Mouse (Mus musculus) lung, embryonic 14.5 days (tissue): ENCODE measurements around the gene Rassf7. TPM values are rescaled to one million over a fixed set of nuclear protein-coding genes. Genes with fewer than 3 reads are reported as not detected.
A peak's percentile ranks its signal among the peaks of the same experiment; 100 is the strongest.

ENCODE experiments used
- ATAC-seq: fragments of 200-750 bp; cut with Nextera tagmentation; 2 replicates; pipeline ENCODE4 v1.8.0; 2017; ENCODE audit warnings: mild to moderate bottlenecking, moderate TSS enrichment, moderate library complexity; ENCODE audit not compliant: insufficient read depth
- DNase-seq: peaks from one replicate; pipeline ENCODE4 v3.0.0-alpha.2; 2015
- H3K27ac ChIP-seq: fragments of 300-500 bp; sonication (generic); 2 replicates; pipeline ENCODE4 v1.5.1; 2014; ENCODE audit warnings: low read depth, mild to moderate bottlenecking, moderate library complexity
- H3K27me3 ChIP-seq: fragments of 300-500 bp; sonication (generic); 2 replicates; pipeline ENCODE4 v1.6.1; 2014; ENCODE audit warnings: low read length, control low read depth; ENCODE audit not compliant: insufficient read depth
- H3K36me3 ChIP-seq: fragments of 300-500 bp; sonication (generic); 2 replicates; pipeline ENCODE4 v1.6.1; 2014; ENCODE audit warnings: control low read depth; ENCODE audit not compliant: insufficient read depth
- H3K4me1 ChIP-seq: fragments of 300-500 bp; sonication (generic); 2 replicates; pipeline ENCODE4 v1.6.1; 2014; ENCODE audit warnings: antibody characterized with exemption, control low read depth; ENCODE audit not compliant: insufficient read depth
- H3K4me2 ChIP-seq: fragments of 300-500 bp; sonication (generic); 2 replicates; pipeline ENCODE4 v1.6.1; 2014; ENCODE audit warnings: mild to moderate bottlenecking
- H3K4me3 ChIP-seq: fragments of 300-500 bp; sonication (generic); 2 replicates; pipeline ENCODE4 v1.5.1; 2014; ENCODE audit warnings: low read depth, low read length
- H3K9ac ChIP-seq: fragments of 300-500 bp; sonication (generic); 2 replicates; pipeline ENCODE4 v1.6.1; 2014
- H3K9me3 ChIP-seq: fragments of 300-500 bp; sonication (generic); 2 replicates; pipeline ENCODE4 v1.6.1; 2016; ENCODE audit warnings: low read depth, low read length, control low read depth
- CTCF ChIP-seq: IDR thresholded peaks from 2 replicates; pipeline ENCODE4 v1.5.1; 2016; ENCODE audit warnings: antibody characterized with exemption, low read depth
- WGBS: fragments of 180-500 bp; shearing (Covaris S2); extraction: QIAGEN DNeasy Blood & Tissue Kit; methylation state at CpG from one replicate; pipeline ENCODE4 v1.1.7; 2014; 5-methylcytosine and 5-hydroxymethylcytosine counted together
- polyA plus RNA-seq: library from polyadenylated mRNA; unstranded; fragments of >200 nt; fragmentation: Nextera tagmentation; extraction: Ambion mirVana; gene quantifications from 2 replicates; pipeline ENCODE4 v1.2.1, GENCODE M21; 2014

The Rassf7 gene
- polyA plus RNA-seq, 1 experiment from 2014 or later, result 38.9 TPM

- peaks cover 10% of the 10 kb centered on the region for H3K4me1 ChIP-seq
- no peak overlapping the region for H3K27ac ChIP-seq
- H3K27me3 ChIP-seq, result no peaks in the 10 kb centered on the region
- peak overlapping the region; percentile 94 for H3K4me3 ChIP-seq
- H3K9ac ChIP-seq, result no peak overlapping the region
- H3K36me3 ChIP-seq, result peaks cover 34% of the 10 kb centered on the region
- no peak for TF ChIP-seq CTCF
- H3K4me2 ChIP-seq, result peak overlapping the region; percentile 99
- whole genome bisulfite sequencing, result 90% methylated on average over 24 of the region's 24 CpGs
- DNase-seq (no peak), ATAC-seq (no peak)
- H3K9me3 ChIP-seq, result no peaks in the 10 kb centered on the region
Measured at GRCm38 (mm10) chr7:141191796-141192685, 23.6 kb upstream of the Rassf7 start.

- Histone ChIP-seq H3K4me1 (peaks cover 10% of the 10 kb centered on the region), H3K27ac (no peak overlapping the region; the same call in 1 of the 2 replicates), H3K27me3 (no peaks in the 10 kb centered on the region), H3K9me3 (no peaks in the 10 kb centered on the region), H3K4me3 (peak overlapping the region; percentile 94), H3K36me3 (peaks cover 34% of the 10 kb centered on the region), H3K9ac (peak overlapping the region; percentile 86), H3K4me2 (peak overlapping the region; percentile 99)
- DNase-seq (peak; percentile 19), ATAC-seq (no peak)
- TF ChIP-seq CTCF, result no peak
- 23% methylated on average over 12 of the region's 12 CpGs for WGBS
Measured at GRCm38 (mm10) chr7:141192776-141193347, 22.8 kb upstream of the Rassf7 start.

- ATAC-seq (peak; percentile 45), DNase-seq (peak; percentile 39)
- no peaks in the 10 kb centered on the region for H3K27me3 ChIP-seq
Measured at GRCm38 (mm10) chr7:141193348-141193856, 22.3 kb upstream of the Rassf7 start.

GRCm38 (mm10) chr7:141193948-141194347 is 21.7 kb upstream of the Rassf7 start, which contains the start of the genes Hras and Lrrc56:
TSS of gene Hras (minus strand) at chr7:141194005.
TSS of gene Lrrc56 (plus strand) at chr7:141194157.
- H3K4me3 ChIP-seq, result peak within 1 kb of the TSS; percentile 94
- WGBS, result under 1% methylated on average over 39 of the region's 39 CpGs
- peak; percentile 99 for DNase-seq
- no peaks in the 10 kb centered on the region for H3K27me3 ChIP-seq
- peak within 1 kb of the TSS; percentile 83 for H3K27ac ChIP-seq
- peak within 1 kb of the TSS; percentile 86 for H3K9ac ChIP-seq
- H3K4me2 ChIP-seq, result peak within 1 kb of the TSS; percentile 99
- no peak for TF ChIP-seq CTCF
- peak; percentile 95 for ATAC-seq
- H3K4me1 ChIP-seq, result peaks cover 10% of the 10 kb centered on the region
- H3K36me3 ChIP-seq, result peaks cover 34% of the 10 kb centered on the region
- no peaks in the 10 kb centered on the region for H3K9me3 ChIP-seq

More at GRCm38 (mm10) chr7:141193348-141193856, 22.3 kb upstream of the Rassf7 start:
- WGBS, result 0% methylated on average over 34 of the region's 43 CpGs
- H3K4me1 ChIP-seq, result peaks cover 10% of the 10 kb centered on the region
- no peak for TF ChIP-seq CTCF
- peak overlapping the region; percentile 86 for H3K9ac ChIP-seq
- H3K4me3 ChIP-seq, result peak overlapping the region; percentile 94
- peak overlapping the region; percentile 99 for H3K4me2 ChIP-seq
- H3K27ac ChIP-seq, result peak overlapping the region; percentile 83
- no peaks in the 10 kb centered on the region for H3K9me3 ChIP-seq
- H3K36me3 ChIP-seq, result peaks cover 34% of the 10 kb centered on the region

GRCm38 (mm10) chr7:141194409-141194808 is 21.3 kb upstream of the Rassf7 start:
- DNase-seq, result no peak

GRCm38 (mm10) chr7:141194830-141195229 is 20.8 kb upstream of the Rassf7 start:
- WGBS, result 1% methylated on average over 28 of the region's 28 CpGs
- peaks cover 27% of the 10 kb centered on the region for H3K36me3 ChIP-seq
- TF ChIP-seq CTCF, result no peak
- ATAC-seq, result peak; percentile 46
- peak overlapping the region; percentile 40 for H3K9ac ChIP-seq
- H3K27me3 ChIP-seq, result no peaks in the 10 kb centered on the region
- H3K27ac ChIP-seq, result peak overlapping the region; percentile 81
- H3K4me3 ChIP-seq, result peak overlapping the region; percentile 94
- DNase-seq, result peak; percentile 96
- H3K9me3 ChIP-seq, result no peaks in the 10 kb centered on the region
- H3K4me2 ChIP-seq, result peak overlapping the region; percentile 99
- peaks cover 10% of the 10 kb centered on the region for H3K4me1 ChIP-seq

More at GRCm38 (mm10) chr7:141194409-141194808, 21.3 kb upstream of the Rassf7 start:
- ATAC-seq, result no peak
- Histone ChIP-seq H3K4me1 (peaks cover 10% of the 10 kb centered on the region), H3K27ac (peak overlapping the region; percentile 81), H3K9me3 (no peaks in the 10 kb centered on the region), H3K4me3 (peak overlapping the region; percentile 94), H3K36me3 (peaks cover 31% of the 10 kb centered on the region), H3K4me2 (peak overlapping the region; percentile 99), H3K27me3 (no peaks in the 10 kb centered on the region), H3K9ac (peak overlapping the region; percentile 40)
- TF ChIP-seq CTCF, result no peak
- under 1% methylated on average over 23 of the region's 23 CpGs for WGBS
